Mouse (Mus musculus): ENCODE data around the gene Pbxip1. TPM values are rescaled to one million over a fixed set of nuclear protein-coding genes. Genes with fewer than 3 reads are reported as not detected.

Pbxip1 gene
- polyA plus RNA-seq, 1 experiment = 7.7 TPM

DNA sequence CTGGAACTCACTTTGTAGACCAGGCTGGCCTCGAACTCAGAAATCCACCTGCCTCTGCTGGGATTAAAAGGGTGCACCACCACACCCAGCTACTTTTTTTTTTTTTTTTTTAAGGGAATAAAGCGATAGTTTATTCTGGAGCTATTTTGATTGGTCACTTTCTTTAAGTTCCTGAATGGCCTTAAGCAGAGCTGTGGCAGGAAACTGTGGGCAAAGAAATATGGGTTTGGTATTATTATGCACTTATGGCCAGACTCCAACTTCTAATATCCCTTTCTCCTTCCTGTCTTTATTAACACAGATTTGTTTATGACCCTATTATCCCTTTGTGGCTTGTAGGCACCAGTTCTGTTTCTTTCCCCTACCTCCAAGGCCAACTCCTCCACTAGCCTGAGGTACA is 16.1 kb upstream of the Pbxip1 start:
- TF ChIP-seq GATA1 (IDR thresholded peaks at IDR 0.05; ENCODE audit: low read length) = no peak

DNA sequence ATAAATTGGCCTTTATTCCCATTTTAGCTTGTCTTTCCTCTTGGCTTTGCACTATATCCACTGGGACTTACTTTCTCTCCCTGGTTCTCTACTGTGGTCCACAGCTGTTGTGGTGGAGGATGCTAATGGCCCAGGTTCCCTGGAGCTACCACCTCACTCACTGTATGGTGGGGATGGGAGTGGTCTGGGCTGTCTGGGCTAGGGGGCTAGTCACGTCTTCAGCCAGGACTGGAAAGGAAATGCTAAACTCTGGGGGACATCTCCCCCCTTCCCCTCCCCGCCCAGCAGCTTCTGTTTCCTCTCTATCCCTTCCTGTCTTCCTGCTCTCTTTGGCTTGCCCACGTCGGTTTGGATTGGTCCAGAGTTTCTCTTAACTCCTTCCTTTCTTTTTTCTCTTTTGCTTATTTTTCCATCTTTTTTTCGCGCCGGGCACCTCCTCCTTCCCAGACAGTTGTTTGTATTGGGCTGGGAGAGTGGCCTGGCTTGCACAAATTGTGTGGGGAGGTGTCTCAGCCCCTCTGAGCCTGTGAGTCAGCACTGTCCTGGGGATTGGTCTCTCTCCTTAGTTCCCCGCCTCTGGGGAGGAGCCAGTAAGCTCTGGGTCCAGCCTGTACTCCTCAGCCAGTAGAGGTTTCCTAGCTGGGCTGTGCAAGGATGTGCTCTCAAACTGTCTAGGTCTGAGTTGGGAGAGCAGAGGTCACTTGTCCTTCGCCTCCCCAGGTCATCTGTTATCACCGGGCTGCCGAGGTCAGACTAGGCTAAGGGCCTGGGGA is 15.3 kb upstream of the Pbxip1 start:
- no peak for TF ChIP-seq GATA1 (IDR thresholded peaks at IDR 0.05; ENCODE audit: low read length)

GRCm38 (mm10) chr3:89421810-89422473 is 14.6 kb upstream of the Pbxip1 start:
- TF ChIP-seq GATA1 (IDR thresholded peaks at IDR 0.05; ENCODE audit: low read length) = no peak

- no peak for TF ChIP-seq GATA1 (IDR thresholded peaks at IDR 0.05; ENCODE audit: low read length)
Observed at GRCm38 (mm10) chr3:89422556-89423205, 13.8 kb upstream of the Pbxip1 start.

GRCm38 (mm10) chr3:89424416-89425140 is 11.9 kb upstream of the Pbxip1 start:
- no peak for TF ChIP-seq GATA1 (IDR thresholded peaks at IDR 0.05; ENCODE audit: low read length)

- no peak for TF ChIP-seq GATA1 (IDR thresholded peaks at IDR 0.05; ENCODE audit: low read length)
Observed at GRCm38 (mm10) chr3:89425141-89425525, 11.4 kb upstream of the Pbxip1 start.

- TF ChIP-seq GATA1 (IDR thresholded peaks at IDR 0.05; ENCODE audit: low read length) = no peak
Observed at GRCm38 (mm10) chr3:89425876-89426275, 10.6 kb upstream of the Pbxip1 start.

GRCm38 (mm10) chr3:89430171-89431159 is 6.0 kb upstream of the Pbxip1 start, which contains the start of gene Pygo2:
TSS of gene Pygo2 (plus strand) at chr3:89430214.
- no peak for TF ChIP-seq GATA1 (IDR thresholded peaks at IDR 0.05; ENCODE audit: low read length)

DNA sequence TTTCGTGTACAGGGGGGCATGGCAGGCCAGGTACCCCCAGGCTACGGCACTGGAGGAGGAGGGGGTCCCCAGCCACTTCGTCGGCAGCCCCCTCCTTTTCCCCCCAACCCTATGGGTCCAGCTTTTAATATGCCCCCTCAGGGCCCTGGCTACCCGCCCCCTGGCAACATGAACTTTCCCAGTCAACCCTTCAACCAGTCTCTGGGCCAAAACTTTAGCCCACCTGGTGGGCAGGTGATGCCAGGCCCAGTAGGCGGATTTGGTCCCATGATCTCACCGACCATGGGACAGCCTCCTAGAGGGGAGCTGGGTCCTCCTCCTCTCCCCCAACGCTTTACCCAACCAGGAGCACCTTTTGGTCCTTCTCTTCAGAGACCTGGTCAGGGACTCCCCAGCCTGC is 3.9 kb upstream of the Pbxip1 start:
- TF ChIP-seq GATA1 (IDR thresholded peaks at IDR 0.05; ENCODE audit: low read length) = no peak

DNA sequence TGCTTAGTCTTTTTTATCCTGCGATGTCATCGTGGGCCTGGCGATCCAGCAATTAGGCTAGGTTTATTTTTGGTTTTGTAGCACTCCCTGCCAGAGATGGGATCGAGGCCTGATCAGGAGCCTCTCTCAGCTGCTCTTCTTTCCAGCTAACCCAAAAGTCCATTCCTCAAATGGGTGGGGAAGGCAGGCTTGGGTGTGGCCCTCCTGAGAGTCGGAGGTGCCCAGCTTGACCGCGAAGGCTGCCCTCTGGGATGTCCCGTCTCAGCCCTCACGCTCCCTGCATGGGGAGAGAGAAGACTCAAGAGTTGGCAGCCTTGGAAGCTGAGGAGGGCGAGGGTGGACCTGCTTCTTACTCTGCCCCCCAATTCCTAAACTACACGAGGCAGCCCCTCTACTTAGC is 2.0 kb upstream of the Pbxip1 start:
- TF ChIP-seq GATA1 (IDR thresholded peaks at IDR 0.05; ENCODE audit: low read length) = no peak

GRCm38 (mm10) chr3:89435041-89435440 is 1.5 kb upstream of the Pbxip1 start:
- TF ChIP-seq GATA1 (IDR thresholded peaks at IDR 0.05; ENCODE audit: low read length) = no peak

DNA sequence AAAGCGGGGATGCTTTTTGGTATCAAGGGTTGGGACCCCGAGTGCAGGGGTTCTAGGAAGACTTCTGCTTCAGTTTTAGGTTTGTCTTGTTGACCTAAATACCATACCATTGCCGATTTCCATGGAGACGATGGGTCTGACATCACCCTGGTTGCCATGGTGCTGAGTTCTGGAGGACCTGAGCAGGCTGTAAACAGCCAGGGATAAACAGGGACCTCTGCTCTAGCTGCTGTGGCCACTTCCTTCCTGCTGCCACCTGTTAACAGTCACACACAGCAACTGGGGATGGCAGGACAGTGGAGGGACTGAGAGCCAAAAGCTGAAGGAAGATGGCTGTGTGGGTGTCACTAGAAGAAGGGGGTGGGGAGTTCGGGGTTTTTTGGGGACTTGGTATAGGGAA is 763 bp downstream of the Pbxip1 start:
- TF ChIP-seq GATA1 (IDR thresholded peaks at IDR 0.05; ENCODE audit: low read length) = no peak

DNA sequence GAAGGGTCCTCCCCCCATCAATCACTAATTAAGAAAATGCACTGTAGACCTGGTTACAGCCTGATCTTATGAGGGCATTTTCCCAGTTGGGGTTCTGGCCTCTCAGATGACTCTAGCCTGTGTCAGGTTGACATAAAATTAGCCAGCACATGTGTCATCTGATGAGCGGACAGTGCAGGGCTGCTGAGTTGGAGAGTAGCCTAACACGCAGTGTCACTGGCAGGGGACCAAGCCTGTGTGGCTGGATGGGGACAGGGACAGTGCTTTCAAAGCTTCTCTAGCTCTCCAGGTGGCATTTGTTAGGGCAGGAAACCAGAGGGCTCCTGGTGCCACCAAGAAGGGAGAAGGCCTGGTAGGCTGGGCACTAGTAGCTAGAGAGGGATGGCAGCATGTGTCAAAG is 4.2 kb downstream of the Pbxip1 start:
- no peak for TF ChIP-seq GATA1 (IDR thresholded peaks at IDR 0.05; ENCODE audit: low read length)

- TF ChIP-seq GATA1 (IDR thresholded peaks at IDR 0.05; ENCODE audit: low read length) = no peak
Observed at GRCm38 (mm10) chr3:89448720-89449537, 12.4 kb downstream of the Pbxip1 start.
